Mouse (Mus musculus) kidney, embryonic 15.5 days (tissue): ENCODE data around the gene Olfr961. TPM values are rescaled to one million over a fixed set of nuclear protein-coding genes. Genes with fewer than 3 reads are reported as not detected.

Source experiments
- ATAC-seq: fragments of 200-750 bp; cut with Nextera tagmentation; replicated peaks from 2 replicates; pipeline ENCODE4 v1.8.0; 2017; ENCODE audit warnings: moderate TSS enrichment; ENCODE audit not compliant: low FRiP score
- H3K27ac ChIP-seq: fragments of 300-500 bp; sonication (generic); 2 replicates; pipeline ENCODE4 v1.5.1; 2015; ENCODE audit warnings: mild to moderate bottlenecking, inconsistent platforms
- H3K27me3 ChIP-seq: fragments of 300-500 bp; sonication (generic); 2 replicates; pipeline ENCODE4 v1.6.1; 2015; ENCODE audit warnings: inconsistent platforms
- H3K36me3 ChIP-seq: fragments of 300-500 bp; sonication (generic); 2 replicates; pipeline ENCODE4 v1.6.1; 2015; ENCODE audit warnings: inconsistent platforms
- H3K4me1 ChIP-seq: fragments of 300-500 bp; sonication (generic); 2 replicates; pipeline ENCODE4 v1.6.1; 2015; ENCODE audit warnings: inconsistent platforms
- H3K4me2 ChIP-seq: fragments of 300-500 bp; sonication (generic); 2 replicates; pipeline ENCODE4 v1.6.1; 2015; ENCODE audit warnings: moderate library complexity, mild to moderate bottlenecking, inconsistent platforms
- H3K4me3 ChIP-seq: fragments of 300-500 bp; sonication (generic); replicated peaks from 2 replicates; pipeline ENCODE4 v1.5.1; 2015; ENCODE audit warnings: mild to moderate bottlenecking, inconsistent platforms
- H3K9ac ChIP-seq: fragments of 300-500 bp; sonication (generic); 2 replicates; pipeline ENCODE4 v1.6.1; 2015; ENCODE audit warnings: mild to moderate bottlenecking, inconsistent platforms
- H3K9me3 ChIP-seq: fragments of 300-500 bp; sonication (generic); replicated peaks from 2 replicates; pipeline ENCODE4 v1.6.1; 2016; ENCODE audit warnings: inconsistent platforms
- WGBS: fragments of 180-500 bp; shearing (Covaris S2); methylation state at CpG from one replicate; pipeline ENCODE4 v1.1.7; 2015; ENCODE audit warnings: mixed read lengths; 5-methylcytosine and 5-hydroxymethylcytosine counted together
- polyA plus RNA-seq: library from polyadenylated mRNA; unstranded; fragments of >200 nt; fragmentation: Nextera tagmentation; extraction: Ambion mirVana; gene quantifications from 2 replicates; pipeline ENCODE4 v1.2.1, GENCODE M21; 2015

The Olfr961 gene
- polyA plus RNA-seq = not detected in 2 replicates

DNA sequence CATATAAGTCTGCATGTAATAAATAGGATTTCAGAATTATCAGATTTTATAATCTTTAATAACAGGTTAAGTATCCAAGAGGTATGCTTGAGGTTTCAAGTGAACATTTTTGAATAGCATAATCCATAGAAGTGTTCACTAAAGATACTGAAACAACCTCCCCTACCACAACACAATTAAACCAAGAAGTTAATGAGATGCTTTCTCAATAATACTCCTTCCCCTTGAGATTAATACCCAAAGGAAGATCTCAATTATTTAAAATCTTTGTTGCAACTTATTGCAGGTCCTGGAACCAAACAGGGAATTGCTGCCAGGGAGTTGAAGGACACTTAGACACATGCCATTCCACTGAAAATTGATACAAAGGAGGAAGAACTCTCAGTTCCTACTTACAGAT is at the start of gene Olfr961:
Olfr961 (plus strand) TSS at position 301 of the 400 bp plus-strand sequence.
- no peak within 1 kb of the TSS for H3K27ac ChIP-seq
- no peaks in the 10 kb centered on the region for H3K36me3 ChIP-seq
- H3K9me3 ChIP-seq = no peaks in the 10 kb centered on the region
- no peak within 1 kb of the TSS for H3K4me3 ChIP-seq
- ATAC-seq = no peak
- H3K4me2 ChIP-seq = no peak within 1 kb of the TSS
- H3K9ac ChIP-seq = no peak within 1 kb of the TSS
- no peaks in the 10 kb centered on the region for H3K4me1 ChIP-seq
- no peaks in the 10 kb centered on the region for H3K27me3 ChIP-seq

DNA sequence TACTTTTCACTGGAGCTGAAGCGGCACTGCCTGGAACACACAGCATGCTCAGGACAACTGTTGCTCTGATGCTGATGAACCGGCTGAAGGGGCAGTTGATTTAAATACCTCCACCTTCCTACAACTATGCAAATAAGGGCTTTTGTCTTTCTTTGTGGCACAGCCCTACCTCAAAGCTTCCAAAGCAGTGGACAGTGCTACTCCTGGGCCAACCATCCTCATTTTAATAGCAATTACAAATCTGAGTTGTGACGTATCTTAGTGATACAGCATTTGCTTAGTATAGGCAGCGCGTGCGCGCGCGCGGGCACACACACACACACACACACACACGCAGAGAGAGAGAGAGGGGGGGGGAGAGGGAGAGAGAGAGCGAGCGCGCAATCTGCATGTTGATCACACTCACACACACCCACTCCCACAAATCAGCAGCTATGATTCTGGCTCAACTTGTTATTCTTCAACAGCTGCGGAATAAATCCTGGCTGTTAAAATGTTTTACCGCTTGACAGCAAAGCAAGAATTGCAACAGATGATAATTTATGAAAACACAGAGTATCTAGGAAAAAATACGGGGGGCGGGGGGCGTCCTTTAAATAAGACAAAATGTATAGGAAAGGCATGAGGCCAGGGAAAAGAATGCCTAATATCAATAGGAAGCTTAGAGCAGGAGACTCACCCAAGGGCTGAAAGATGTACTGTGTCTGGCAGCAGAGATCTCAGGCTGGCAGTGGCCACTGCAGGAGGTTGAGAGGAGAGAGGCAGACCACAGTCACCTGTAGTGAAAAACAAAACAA is 42.2 kb upstream of the Olfr961 start:
- H3K36me3 ChIP-seq = no peaks in the 10 kb centered on the region
- WGBS = under 1% methylated on average over 19 of the region's 19 CpGs
- peak overlapping the region; percentile 26; the same call in 1 of the 2 replicates for H3K9ac ChIP-seq
- peak overlapping the region; percentile 81 for H3K4me2 ChIP-seq
- H3K4me1 ChIP-seq = peaks cover 13% of the 10 kb centered on the region; the same call in 1 of the 2 replicates
- peak; percentile 88 for ATAC-seq
- 0 out of 2 replicates have a peak overlapping the region, but pooled peaks have one; percentile 48 for H3K27ac ChIP-seq
- H3K9me3 ChIP-seq = no peaks in the 10 kb centered on the region
- H3K27me3 ChIP-seq = no peaks in the 10 kb centered on the region
- peak overlapping the region; percentile 45 for H3K4me3 ChIP-seq

DNA sequence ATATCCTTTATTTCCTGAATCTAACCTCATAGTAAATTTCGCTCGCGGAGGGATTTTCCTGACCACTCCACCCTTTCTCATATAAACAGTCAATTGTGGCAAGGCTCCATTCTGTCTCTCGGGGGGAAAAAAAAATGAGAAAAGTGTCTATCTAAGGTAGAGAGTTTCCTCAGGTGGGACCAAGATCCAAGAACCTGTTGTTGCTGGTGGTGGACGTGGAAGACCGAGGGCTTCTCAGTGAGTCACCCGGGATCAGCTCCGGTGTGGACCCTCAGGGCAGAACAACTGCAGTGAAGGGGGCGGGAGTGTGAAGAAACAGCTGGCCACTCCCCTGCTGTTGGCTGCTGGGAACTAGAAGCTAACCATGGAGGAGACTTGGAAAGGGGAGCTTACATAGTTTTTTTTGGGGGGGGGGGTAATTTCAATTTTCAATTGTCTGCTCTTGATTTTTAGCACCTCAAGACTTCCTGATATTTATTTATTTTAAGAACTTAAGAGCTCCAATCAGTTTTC is 41.5 kb upstream of the Olfr961 start:
- H3K27ac ChIP-seq = 0 out of 2 replicates have a peak overlapping the region, but pooled peaks have one; percentile 48
- no peaks in the 10 kb centered on the region for H3K9me3 ChIP-seq
- H3K27me3 ChIP-seq = no peaks in the 10 kb centered on the region
- WGBS = under 1% methylated on average over 9 of the region's 9 CpGs
- peak; percentile 90 for ATAC-seq
- peaks cover 13% of the 10 kb centered on the region; the same call in 1 of the 2 replicates for H3K4me1 ChIP-seq
- peak overlapping the region; percentile 81 for H3K4me2 ChIP-seq
- H3K4me3 ChIP-seq = peak overlapping the region; percentile 45
- H3K36me3 ChIP-seq = no peaks in the 10 kb centered on the region
- H3K9ac ChIP-seq = 0 out of 2 replicates have a peak overlapping the region, but pooled peaks have one; percentile 26

DNA sequence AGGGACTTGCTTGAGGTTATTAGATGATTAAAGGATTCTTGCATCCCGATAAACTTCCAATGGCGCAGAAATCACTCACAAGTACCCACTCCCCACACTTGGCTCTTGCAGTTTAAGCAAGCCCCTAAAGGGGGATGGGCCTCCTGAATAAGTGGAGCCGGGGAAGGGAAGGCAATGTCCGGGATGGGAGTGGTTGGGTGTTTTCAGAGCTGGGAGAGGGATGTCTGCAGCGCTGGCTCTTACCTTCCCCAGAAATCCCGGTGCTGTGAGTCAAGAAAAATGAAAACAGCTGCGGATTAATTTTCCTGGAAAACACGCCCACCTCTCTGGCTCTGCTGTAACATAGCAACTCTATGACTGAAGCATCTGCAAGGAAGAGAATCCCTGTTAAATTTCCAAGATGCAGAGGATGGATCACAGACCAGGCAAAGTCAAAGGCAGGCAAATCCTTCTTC is 40.9 kb upstream of the Olfr961 start, which contains the start of gene AW551984:
AW551984 (minus strand) TSS at position 405 of the 455 bp plus-strand sequence.
- peak; percentile 68 for ATAC-seq
- H3K36me3 ChIP-seq = no peaks in the 10 kb centered on the region
- H3K9ac ChIP-seq = 0 out of 2 replicates have a peak within 1 kb of the TSS, but pooled peaks have one; percentile 26
- peaks cover 13% of the 10 kb centered on the region; the same call in 1 of the 2 replicates for H3K4me1 ChIP-seq
- H3K9me3 ChIP-seq = no peaks in the 10 kb centered on the region
- 0 out of 2 replicates have a peak within 1 kb of the TSS, but pooled peaks have one; percentile 52 for H3K27ac ChIP-seq
- 0% methylated on average over 8 of the region's 8 CpGs for WGBS
- no peaks in the 10 kb centered on the region for H3K27me3 ChIP-seq
- H3K4me2 ChIP-seq = peak within 1 kb of the TSS; percentile 81
- H3K4me3 ChIP-seq = peak within 1 kb of the TSS; percentile 45

DNA sequence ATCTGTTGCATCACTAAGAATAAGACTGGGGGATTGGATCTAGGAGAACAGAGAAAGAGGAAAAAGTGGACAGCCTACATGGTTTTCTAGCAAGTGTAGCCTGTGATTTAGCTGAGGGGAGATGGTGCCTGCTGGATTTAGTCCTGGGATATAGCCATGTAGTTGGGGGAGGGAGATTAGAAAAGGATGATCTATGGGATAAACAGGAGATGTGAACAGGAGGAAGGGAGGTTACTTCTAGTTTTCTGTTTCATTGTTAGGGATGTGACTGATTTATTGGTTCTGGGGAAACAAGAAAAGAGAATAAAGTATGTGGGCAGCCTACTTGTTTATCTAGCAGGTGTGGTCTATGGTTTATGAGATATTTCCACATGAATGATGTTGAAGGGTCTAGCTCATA is 36.4 kb upstream of the Olfr961 start:
- Histone ChIP-seq H3K9ac (no peak overlapping the region), H3K27ac (no peak overlapping the region), H3K9me3 (no peaks in the 10 kb centered on the region), H3K36me3 (no peaks in the 10 kb centered on the region), H3K27me3 (no peaks in the 10 kb centered on the region), H3K4me1 (peaks cover 8% of the 10 kb centered on the region; the same call in 1 of the 2 replicates), H3K4me2 (no peak overlapping the region), H3K4me3 (no peak overlapping the region)
- ATAC-seq = no peak; the same call in 1 of the 2 replicates

DNA sequence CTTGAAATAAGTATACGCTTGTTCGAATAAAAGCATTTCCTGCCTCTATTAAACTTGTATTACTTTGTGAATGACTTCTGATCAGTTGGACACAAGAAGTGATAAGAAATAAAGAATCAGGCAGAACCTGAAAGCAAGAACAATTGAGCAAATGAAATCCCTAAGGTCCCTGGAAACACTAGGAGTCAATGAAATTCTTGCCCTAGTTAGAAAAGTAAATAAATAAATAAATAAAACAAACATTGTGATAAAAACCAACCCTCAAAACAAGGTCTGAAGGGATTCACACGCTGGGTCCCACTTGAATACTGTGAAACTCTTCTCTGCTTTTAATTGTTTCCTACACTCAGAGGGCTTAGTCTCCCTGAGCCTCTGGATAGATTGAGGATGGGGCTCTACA is 34.5 kb upstream of the Olfr961 start, which contains the start of gene Olfr148:
Olfr148 (plus strand) TSS at position 301 of the 400 bp plus-strand sequence.
- no peaks in the 10 kb centered on the region for H3K4me1 ChIP-seq
- H3K4me2 ChIP-seq = no peak within 1 kb of the TSS
- no peaks in the 10 kb centered on the region for H3K9me3 ChIP-seq
- H3K27me3 ChIP-seq = no peaks in the 10 kb centered on the region
- H3K4me3 ChIP-seq = no peak within 1 kb of the TSS
- 81% methylated on average over 3 of the region's 3 CpGs for WGBS
- H3K9ac ChIP-seq = no peak within 1 kb of the TSS
- no peak for ATAC-seq
- H3K36me3 ChIP-seq = no peaks in the 10 kb centered on the region
- H3K27ac ChIP-seq = no peak within 1 kb of the TSS

DNA sequence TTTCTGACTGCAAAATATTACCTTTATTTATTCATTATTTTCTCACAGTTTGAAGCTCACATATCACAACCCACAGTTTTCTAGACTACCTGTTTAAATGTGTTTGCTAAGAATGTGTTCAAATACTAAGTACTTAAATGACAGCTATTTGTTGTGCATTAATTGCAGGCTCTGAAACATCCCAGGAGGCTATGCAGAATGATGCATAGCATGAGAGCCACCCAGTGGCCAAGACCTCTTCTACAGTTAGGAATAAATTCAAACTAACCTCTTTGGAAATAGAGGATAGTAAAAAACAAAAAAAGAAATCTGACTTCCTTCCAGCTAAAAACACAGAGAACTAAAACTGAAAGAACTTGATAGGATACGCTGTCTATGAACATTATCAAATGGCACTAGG is 32.9 kb upstream of the Olfr961 start:
- no peak for ATAC-seq
- Histone ChIP-seq H3K27me3 (no peaks in the 10 kb centered on the region), H3K4me1 (no peaks in the 10 kb centered on the region), H3K36me3 (no peaks in the 10 kb centered on the region), H3K27ac (no peak overlapping the region), H3K9me3 (no peaks in the 10 kb centered on the region), H3K9ac (no peak overlapping the region), H3K4me3 (no peak overlapping the region), H3K4me2 (no peak overlapping the region)
- 72% methylated on average over 1 of the region's 1 CpGs for WGBS

DNA sequence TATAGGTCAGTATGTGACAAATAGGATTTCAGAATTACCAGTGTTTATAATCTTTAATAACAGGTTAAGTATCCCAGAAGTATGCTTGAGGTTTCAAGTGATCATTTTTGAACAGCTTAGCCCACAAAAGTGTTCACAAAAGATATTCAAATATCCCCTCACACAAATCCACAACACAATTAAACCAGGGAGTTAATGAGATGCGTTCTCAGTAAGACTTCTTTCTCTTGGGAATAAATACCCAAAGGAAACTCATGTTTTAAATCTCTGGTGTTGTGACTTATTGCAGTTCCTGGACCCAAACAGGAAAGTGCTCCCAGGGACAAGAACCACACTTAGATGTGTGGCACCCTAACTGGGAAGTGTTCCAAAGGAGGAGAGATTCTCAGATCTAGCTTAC is 23.8 kb upstream of the Olfr961 start, which contains the start of gene Olfr960:
Olfr960 (plus strand) TSS at position 301 of the 400 bp plus-strand sequence.
- Histone ChIP-seq H3K9ac (no peak within 1 kb of the TSS), H3K9me3 (no peaks in the 10 kb centered on the region), H3K4me1 (no peaks in the 10 kb centered on the region), H3K36me3 (no peaks in the 10 kb centered on the region), H3K27me3 (no peaks in the 10 kb centered on the region), H3K4me2 (no peak within 1 kb of the TSS), H3K27ac (no peak within 1 kb of the TSS), H3K4me3 (no peak within 1 kb of the TSS)
- ATAC-seq = no peak
- WGBS = 74% methylated on average over 1 of the region's 1 CpGs

DNA sequence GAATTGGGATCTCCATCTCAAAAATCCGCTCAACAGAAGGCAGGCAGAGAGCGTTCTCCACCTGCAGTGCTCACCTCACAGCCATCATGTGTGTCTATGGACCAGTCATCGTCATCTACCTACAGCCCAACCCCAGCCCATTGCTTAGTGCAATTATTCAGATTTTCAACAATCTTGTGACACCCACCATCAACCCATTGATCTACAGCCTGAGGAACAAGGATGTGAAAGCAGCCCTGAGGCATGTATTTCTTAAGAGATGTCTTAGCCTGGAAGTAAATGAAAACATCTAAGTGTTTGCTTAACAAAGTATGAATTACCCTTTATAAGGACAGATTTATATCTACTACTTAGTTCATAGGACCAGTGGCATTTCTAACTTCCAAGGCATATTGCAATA is 21.1 kb upstream of the Olfr961 start:
- ATAC-seq = no peak
- H3K4me3 ChIP-seq = no peak overlapping the region
- no peaks in the 10 kb centered on the region for H3K9me3 ChIP-seq
- H3K4me2 ChIP-seq = no peak overlapping the region
- WGBS = 88% methylated on average over 3 of the region's 3 CpGs
- H3K27me3 ChIP-seq = no peaks in the 10 kb centered on the region
- H3K27ac ChIP-seq = no peak overlapping the region
- no peaks in the 10 kb centered on the region for H3K36me3 ChIP-seq
- no peaks in the 10 kb centered on the region for H3K4me1 ChIP-seq
- H3K9ac ChIP-seq = no peak overlapping the region

DNA sequence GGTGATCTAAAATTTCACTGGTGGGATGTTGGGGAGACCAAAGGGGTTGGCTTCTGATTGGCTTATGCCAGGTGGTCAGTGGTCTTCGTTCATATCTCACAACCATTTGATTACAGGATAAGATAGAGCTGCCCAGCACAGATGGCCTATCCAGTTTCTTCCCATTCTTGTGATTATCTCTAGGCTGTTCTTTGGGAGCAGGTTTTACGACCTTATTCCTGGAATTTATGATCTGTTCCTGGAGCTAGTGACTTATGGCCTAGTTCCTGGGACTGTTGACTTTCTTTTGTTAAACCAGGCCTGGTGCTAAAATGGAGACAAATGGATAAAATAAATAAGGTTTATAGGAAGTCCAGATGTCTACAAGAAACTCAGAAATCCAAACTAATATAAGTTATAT is 20.2 kb upstream of the Olfr961 start:
- no peak overlapping the region for H3K4me3 ChIP-seq
- H3K4me1 ChIP-seq = no peaks in the 10 kb centered on the region
- H3K36me3 ChIP-seq = no peaks in the 10 kb centered on the region
- no peaks in the 10 kb centered on the region for H3K9me3 ChIP-seq
- WGBS = 11% methylated on average over 2 of the region's 2 CpGs
- no peak overlapping the region for H3K4me2 ChIP-seq
- H3K27me3 ChIP-seq = no peaks in the 10 kb centered on the region
- peak; percentile 84 for ATAC-seq
- no peak overlapping the region for H3K9ac ChIP-seq
- H3K27ac ChIP-seq = no peak overlapping the region

DNA sequence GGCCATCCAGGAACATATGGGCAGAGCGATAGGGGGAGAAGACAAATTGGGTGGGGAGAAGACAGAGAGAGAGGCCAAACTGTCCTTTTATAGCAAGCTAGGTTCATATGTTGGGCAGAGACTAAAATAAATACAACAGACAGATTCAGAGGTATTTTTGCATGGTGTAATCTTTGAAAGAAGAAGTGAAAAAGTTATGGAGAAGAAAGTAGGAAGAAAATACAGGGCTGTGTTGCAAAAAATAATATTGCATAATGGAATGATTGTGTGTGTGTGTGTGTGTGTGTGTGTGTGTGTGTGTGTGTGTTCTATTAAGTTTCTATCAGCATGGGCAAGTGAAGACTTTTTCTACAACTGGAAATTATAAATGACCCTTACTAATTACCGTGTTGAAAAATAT is 15.8 kb upstream of the Olfr961 start:
- H3K4me3 ChIP-seq = no peak overlapping the region
- 83% methylated on average over 2 of the region's 2 CpGs for WGBS
- no peaks in the 10 kb centered on the region for H3K27me3 ChIP-seq
- no peaks in the 10 kb centered on the region for H3K4me1 ChIP-seq
- no peaks in the 10 kb centered on the region for H3K9me3 ChIP-seq
- no peak overlapping the region for H3K4me2 ChIP-seq
- no peaks in the 10 kb centered on the region for H3K36me3 ChIP-seq
- H3K27ac ChIP-seq = no peak overlapping the region
- no peak for ATAC-seq
- no peak overlapping the region for H3K9ac ChIP-seq

DNA sequence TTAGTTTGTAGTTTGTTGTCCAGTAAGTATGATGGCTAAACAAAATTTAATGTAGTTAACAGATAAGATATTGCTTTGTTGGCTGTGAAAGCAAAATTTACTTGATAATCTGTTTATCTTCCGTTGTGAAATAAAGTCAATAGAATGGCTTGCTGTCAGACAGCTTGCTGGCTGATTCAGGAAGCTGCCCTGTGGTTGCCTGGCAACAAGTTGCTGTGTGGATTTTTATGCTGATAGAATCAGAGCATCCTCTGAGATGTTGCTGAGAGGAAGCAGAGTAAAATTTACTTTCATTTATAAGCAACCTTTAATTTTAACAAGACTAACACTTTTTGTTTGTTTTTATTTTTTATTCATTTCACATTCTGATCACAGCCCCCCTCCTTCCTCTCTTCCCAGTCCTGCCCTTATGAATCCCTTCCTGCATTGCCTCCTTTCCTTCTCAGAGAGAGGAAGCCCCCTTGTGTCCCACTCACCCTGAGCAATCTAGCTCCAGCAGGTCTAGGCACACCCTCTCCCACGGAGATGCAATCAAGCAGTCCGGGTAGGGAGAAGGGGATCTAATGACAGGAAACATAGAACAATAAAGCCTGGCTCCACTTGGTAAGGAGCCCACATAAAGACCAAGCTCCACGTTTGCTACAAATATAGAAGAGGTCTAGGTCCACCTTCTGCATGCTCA is 10.8 kb upstream of the Olfr961 start:
- Histone ChIP-seq H3K9ac (no peak overlapping the region), H3K27ac (no peak overlapping the region), H3K27me3 (no peaks in the 10 kb centered on the region), H3K4me1 (no peaks in the 10 kb centered on the region), H3K4me3 (no peak overlapping the region), H3K9me3 (no peaks in the 10 kb centered on the region), H3K4me2 (no peak overlapping the region), H3K36me3 (no peaks in the 10 kb centered on the region)
- 21% methylated on average over 4 of the region's 4 CpGs for WGBS
- ATAC-seq = no peak
